Mouse (Mus musculus) limb, embryonic 10.5 days (tissue): ENCODE data around the gene Bach1. TPM values are rescaled to one million over a fixed set of nuclear protein-coding genes. Genes with fewer than 3 reads are reported as not detected.

Experiments used
- DNase-seq: peaks from one replicate; pipeline ENCODE4 v3.0.0-alpha.2; 2017; ENCODE audit warnings: low spot score
- H3K27ac ChIP-seq: fragments of 300-500 bp; sonication (generic); 2 replicates; pipeline ENCODE4 v1.5.1; 2016; ENCODE audit warnings: mild to moderate bottlenecking
- H3K27me3 ChIP-seq: fragments of 300-500 bp; sonication (generic); 2 replicates; pipeline ENCODE4 v1.6.1; 2016; ENCODE audit warnings: low read depth, mild to moderate bottlenecking; ENCODE audit not compliant: poor library complexity, severe bottlenecking
- H3K36me3 ChIP-seq: fragments of 300-500 bp; sonication (generic); 2 replicates; pipeline ENCODE4 v1.6.1; 2016; ENCODE audit warnings: mild to moderate bottlenecking, moderate library complexity
- H3K4me1 ChIP-seq: fragments of 300-500 bp; sonication (generic); 2 replicates; pipeline ENCODE4 v1.6.1; 2016
- H3K4me3 ChIP-seq: fragments of 300-500 bp; sonication (generic); 2 replicates; pipeline ENCODE4 v1.5.1; 2016; ENCODE audit warnings: mild to moderate bottlenecking, moderate library complexity
- H3K9me3 ChIP-seq: fragments of 300-500 bp; sonication (generic); replicated peaks from 2 replicates; pipeline ENCODE4 v1.6.1; 2016; ENCODE audit warnings: mild to moderate bottlenecking
- WGBS: fragments of 180-500 bp; shearing (Covaris S2); methylation state at CpG from one replicate; pipeline ENCODE4 v1.1.7; 2016; 5-methylcytosine and 5-hydroxymethylcytosine counted together
- polyA plus RNA-seq: library from polyadenylated mRNA; unstranded; fragments of >200 nt; fragmentation: Nextera tagmentation; extraction: Ambion mirVana; gene quantifications from 2 replicates; pipeline ENCODE4 v1.2.1, GENCODE M21; 2016

Gene Bach1
- polyA plus RNA-seq, 1 experiment from 2014 or later = 15.4 TPM

GRCm38 (mm10) chr16:87665752-87666619 lies 32.8 kb upstream of the Bach1 start:
- no peak overlapping the region for H3K4me3 ChIP-seq
- H3K27me3 ChIP-seq = no peaks in the 10 kb centered on the region
- no peaks in the 10 kb centered on the region for H3K36me3 ChIP-seq
- 91% methylated on average over 19 of the region's 19 CpGs for WGBS
- H3K27ac ChIP-seq = no peak overlapping the region
- H3K4me1 ChIP-seq = no peaks in the 10 kb centered on the region
- no peak for DNase-seq
- no peaks in the 10 kb centered on the region for H3K9me3 ChIP-seq

GRCm38 (mm10) chr16:87666620-87667004 lies 32.1 kb upstream of the Bach1 start:
- H3K9me3 ChIP-seq = no peaks in the 10 kb centered on the region
- WGBS = 90% methylated on average over 4 of the region's 4 CpGs
- H3K36me3 ChIP-seq = no peaks in the 10 kb centered on the region
- H3K27me3 ChIP-seq = no peaks in the 10 kb centered on the region
- H3K4me3 ChIP-seq = no peak overlapping the region
- no peak for DNase-seq
- no peak overlapping the region for H3K27ac ChIP-seq
- no peaks in the 10 kb centered on the region for H3K4me1 ChIP-seq

- H3K27ac ChIP-seq = no peak overlapping the region
- H3K4me1 ChIP-seq = no peaks in the 10 kb centered on the region
- no peak for DNase-seq
- H3K27me3 ChIP-seq = no peaks in the 10 kb centered on the region
- no peak overlapping the region for H3K4me3 ChIP-seq
- H3K9me3 ChIP-seq = no peaks in the 10 kb centered on the region
- 93% methylated on average over 6 of the region's 6 CpGs for WGBS
- H3K36me3 ChIP-seq = no peaks in the 10 kb centered on the region
Measured at GRCm38 (mm10) chr16:87668002-87668401, 30.7 kb upstream of the Bach1 start.

GRCm38 (mm10) chr16:87670091-87670820 lies 28.5 kb upstream of the Bach1 start:
- no peak overlapping the region for H3K27ac ChIP-seq
- 92% methylated on average over 8 of the region's 8 CpGs for WGBS
- H3K4me1 ChIP-seq = no peaks in the 10 kb centered on the region
- DNase-seq = no peak
- H3K9me3 ChIP-seq = no peaks in the 10 kb centered on the region
- H3K4me3 ChIP-seq = no peak overlapping the region
- no peaks in the 10 kb centered on the region for H3K27me3 ChIP-seq
- H3K36me3 ChIP-seq = no peaks in the 10 kb centered on the region

- no peaks in the 10 kb centered on the region for H3K36me3 ChIP-seq
- no peak for DNase-seq
- H3K27me3 ChIP-seq = no peaks in the 10 kb centered on the region
- no peaks in the 10 kb centered on the region for H3K9me3 ChIP-seq
- WGBS = 86% methylated on average over 9 of the region's 9 CpGs
- H3K27ac ChIP-seq = no peak overlapping the region
- H3K4me1 ChIP-seq = no peaks in the 10 kb centered on the region
- H3K4me3 ChIP-seq = no peak overlapping the region
Measured at GRCm38 (mm10) chr16:87670821-87671165, 28.0 kb upstream of the Bach1 start.

GRCm38 (mm10) chr16:87671336-87671735 lies 27.4 kb upstream of the Bach1 start:
- no peak overlapping the region for H3K4me3 ChIP-seq
- no peaks in the 10 kb centered on the region for H3K36me3 ChIP-seq
- no peaks in the 10 kb centered on the region for H3K27me3 ChIP-seq
- no peak for DNase-seq
- WGBS = 91% methylated on average over 12 of the region's 12 CpGs
- no peaks in the 10 kb centered on the region for H3K9me3 ChIP-seq
- no peak overlapping the region for H3K27ac ChIP-seq
- H3K4me1 ChIP-seq = no peaks in the 10 kb centered on the region

- no peaks in the 10 kb centered on the region for H3K4me1 ChIP-seq
- no peaks in the 10 kb centered on the region for H3K27me3 ChIP-seq
- no peak overlapping the region for H3K27ac ChIP-seq
- WGBS = 90% methylated on average over 7 of the region's 7 CpGs
- DNase-seq = no peak
- H3K4me3 ChIP-seq = no peak overlapping the region
- H3K9me3 ChIP-seq = no peaks in the 10 kb centered on the region
- H3K36me3 ChIP-seq = no peaks in the 10 kb centered on the region
Measured at GRCm38 (mm10) chr16:87673155-87673554, 25.6 kb upstream of the Bach1 start.

GRCm38 (mm10) chr16:87676182-87676581 lies 22.6 kb upstream of the Bach1 start:
- no peak overlapping the region for H3K4me3 ChIP-seq
- H3K36me3 ChIP-seq = no peaks in the 10 kb centered on the region
- no peaks in the 10 kb centered on the region for H3K9me3 ChIP-seq
- H3K27ac ChIP-seq = no peak overlapping the region
- WGBS = 82% methylated on average over 10 of the region's 10 CpGs
- H3K4me1 ChIP-seq = no peaks in the 10 kb centered on the region
- DNase-seq = no peak
- no peaks in the 10 kb centered on the region for H3K27me3 ChIP-seq

- Histone ChIP-seq H3K27me3 (no peaks in the 10 kb centered on the region), H3K27ac (no peak overlapping the region), H3K9me3 (no peaks in the 10 kb centered on the region), H3K36me3 (no peaks in the 10 kb centered on the region), H3K4me3 (no peak overlapping the region), H3K4me1 (peaks cover 4% of the 10 kb centered on the region; the same call in 1 of the 2 replicates)
- 66% methylated on average over 11 of the region's 11 CpGs for WGBS
- DNase-seq = no peak
Measured at GRCm38 (mm10) chr16:87678667-87679066, 20.1 kb upstream of the Bach1 start.

GRCm38 (mm10) chr16:87680912-87681634 lies 17.7 kb upstream of the Bach1 start:
- no peaks in the 10 kb centered on the region for H3K9me3 ChIP-seq
- no peaks in the 10 kb centered on the region for H3K27me3 ChIP-seq
- peaks cover 4% of the 10 kb centered on the region; the same call in 1 of the 2 replicates for H3K4me1 ChIP-seq
- no peak for DNase-seq
- H3K4me3 ChIP-seq = no peak overlapping the region
- 80% methylated on average over 9 of the region's 9 CpGs for WGBS
- no peaks in the 10 kb centered on the region for H3K36me3 ChIP-seq
- no peak overlapping the region for H3K27ac ChIP-seq

- DNase-seq = no peak
- peaks cover 4% of the 10 kb centered on the region; the same call in 1 of the 2 replicates for H3K4me1 ChIP-seq
- WGBS = 55% methylated on average over 3 of the region's 3 CpGs
- no peaks in the 10 kb centered on the region for H3K36me3 ChIP-seq
- no peaks in the 10 kb centered on the region for H3K27me3 ChIP-seq
- H3K4me3 ChIP-seq = no peak overlapping the region
- H3K27ac ChIP-seq = no peak overlapping the region
- no peaks in the 10 kb centered on the region for H3K9me3 ChIP-seq
Measured at GRCm38 (mm10) chr16:87681848-87682247, 16.9 kb upstream of the Bach1 start.

- Histone ChIP-seq H3K36me3 (no peaks in the 10 kb centered on the region), H3K27ac (no peak overlapping the region), H3K4me1 (peaks cover 4% of the 10 kb centered on the region; the same call in 1 of the 2 replicates), H3K27me3 (no peaks in the 10 kb centered on the region), H3K9me3 (no peaks in the 10 kb centered on the region), H3K4me3 (no peak overlapping the region)
- 82% methylated on average over 1 of the region's 1 CpGs for WGBS
- DNase-seq = no peak
Measured at GRCm38 (mm10) chr16:87686458-87686857, 12.3 kb upstream of the Bach1 start.

- H3K4me3 ChIP-seq = no peak overlapping the region
- H3K27ac ChIP-seq = no peak overlapping the region
- no peaks in the 10 kb centered on the region for H3K27me3 ChIP-seq
- DNase-seq = no peak
- no peaks in the 10 kb centered on the region for H3K36me3 ChIP-seq
- H3K4me1 ChIP-seq = no peaks in the 10 kb centered on the region
- WGBS = 80% methylated on average over 3 of the region's 3 CpGs
- no peaks in the 10 kb centered on the region for H3K9me3 ChIP-seq
Measured at GRCm38 (mm10) chr16:87687346-87687745, 11.4 kb upstream of the Bach1 start.
